Mouse (Mus musculus): ENCODE data around the gene Ints3. TPM values are rescaled to one million over a fixed set of nuclear protein-coding genes. Genes with fewer than 3 reads are reported as not detected.

The Ints3 gene
- polyA plus RNA-seq, 1 experiment, result 20.4 TPM

DNA sequence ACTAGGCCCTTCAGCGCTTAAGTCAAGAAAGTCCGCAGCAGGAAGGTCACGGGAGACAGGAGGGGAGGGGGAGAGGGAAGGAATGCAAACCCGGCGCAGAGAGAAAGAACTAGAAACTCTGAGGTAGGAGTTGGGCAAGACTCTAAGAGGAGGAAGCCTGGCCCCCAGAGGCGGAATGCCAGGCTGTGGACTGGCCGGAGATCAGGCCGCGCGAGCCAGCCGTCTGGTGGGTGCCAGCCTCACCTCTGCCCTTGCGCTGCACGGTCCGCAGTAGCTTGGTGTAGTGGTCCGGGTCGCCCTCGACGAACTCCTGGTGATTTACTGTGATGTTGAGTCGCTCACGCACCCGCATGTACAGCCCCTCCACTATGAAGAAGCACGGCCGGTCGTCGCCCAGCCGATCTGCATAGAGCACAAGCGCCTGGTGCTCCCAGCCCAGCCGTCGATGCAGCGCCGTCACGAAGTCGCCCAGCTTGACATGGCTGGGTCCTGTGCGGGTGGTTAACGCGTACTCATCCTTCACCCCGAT, 31.2 kb upstream of the Ints3 start:
- Histone ChIP-seq H3K27ac (ENCODE audit: insufficient read depth, low read depth, low read length) (no peak overlapping the region), H3K4me1 (ENCODE audit: control insufficient read depth, insufficient read depth, low read length) (peaks cover 10% of the 10 kb centered on the region), H3K4me3 (ENCODE audit: insufficient read depth, low read length) (peak overlapping the region; percentile 57)
- no peak for TF ChIP-seq CTCF (IDR thresholded peaks at IDR 0.05; ENCODE audit: low read depth, low read length)

DNA sequence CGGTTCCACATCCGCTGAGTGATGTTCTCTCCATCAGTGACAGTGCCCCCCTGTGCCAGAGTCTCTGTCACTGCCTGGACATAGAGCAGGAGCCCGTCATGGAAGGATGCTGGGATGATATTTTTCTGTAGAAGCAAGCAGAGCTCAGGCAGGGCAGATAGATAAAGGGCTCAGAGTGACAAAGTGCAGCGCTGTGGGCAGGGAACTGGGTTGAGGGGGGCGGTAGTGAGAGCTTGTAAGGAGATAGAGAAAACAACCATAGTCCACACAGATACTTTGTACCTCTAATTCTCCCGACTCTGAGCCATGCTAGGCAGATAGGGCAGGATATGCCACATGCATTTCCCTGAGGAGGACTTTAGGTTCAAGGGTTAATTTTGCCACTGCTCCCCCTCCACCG, 29.2 kb upstream of the Ints3 start:
- peaks cover 19% of the 10 kb centered on the region for H3K4me1 ChIP-seq (ENCODE audit: control insufficient read depth, insufficient read depth, low read length)
- no peak for TF ChIP-seq CTCF (IDR thresholded peaks at IDR 0.05; ENCODE audit: low read depth, low read length)
- TF ChIP-seq POLR2A (IDR thresholded peaks at IDR 0.05; ENCODE audit: borderline replicate concordance, low read depth, low read length), result no peak
- H3K27ac ChIP-seq (ENCODE audit: insufficient read depth, low read depth, low read length), result no peak overlapping the region
- no peak overlapping the region for H3K4me3 ChIP-seq (ENCODE audit: insufficient read depth, low read length)

DNA sequence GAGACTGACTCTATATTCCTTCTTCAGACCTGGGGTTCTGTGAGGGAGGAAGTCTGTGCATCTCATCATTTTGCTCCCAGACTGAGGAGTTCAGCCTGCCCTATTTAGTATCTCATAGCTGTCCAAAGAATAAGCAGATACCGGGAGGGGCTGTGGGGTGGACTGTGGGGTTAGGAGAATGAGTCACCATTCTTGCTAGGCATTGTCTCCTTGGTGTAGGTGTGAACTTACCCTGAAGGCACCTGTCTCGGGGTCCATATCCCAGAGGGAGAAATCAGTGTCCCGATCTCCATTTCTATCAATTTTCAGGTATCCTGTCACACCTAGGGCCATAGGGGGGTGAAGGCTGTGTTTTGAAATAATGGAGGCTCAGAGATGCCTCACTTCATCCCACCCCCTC, 28.5 kb upstream of the Ints3 start:
- TF ChIP-seq CTCF (IDR thresholded peaks at IDR 0.05; ENCODE audit: low read depth, low read length) (no peak), POLR2A (IDR thresholded peaks at IDR 0.05; ENCODE audit: borderline replicate concordance, low read depth, low read length) (no peak)
- H3K4me1 ChIP-seq (ENCODE audit: control insufficient read depth, insufficient read depth, low read length), result peaks cover 19% of the 10 kb centered on the region
- no peak overlapping the region for H3K4me3 ChIP-seq (ENCODE audit: insufficient read depth, low read length)
- H3K27ac ChIP-seq (ENCODE audit: insufficient read depth, low read depth, low read length), result no peak overlapping the region

DNA sequence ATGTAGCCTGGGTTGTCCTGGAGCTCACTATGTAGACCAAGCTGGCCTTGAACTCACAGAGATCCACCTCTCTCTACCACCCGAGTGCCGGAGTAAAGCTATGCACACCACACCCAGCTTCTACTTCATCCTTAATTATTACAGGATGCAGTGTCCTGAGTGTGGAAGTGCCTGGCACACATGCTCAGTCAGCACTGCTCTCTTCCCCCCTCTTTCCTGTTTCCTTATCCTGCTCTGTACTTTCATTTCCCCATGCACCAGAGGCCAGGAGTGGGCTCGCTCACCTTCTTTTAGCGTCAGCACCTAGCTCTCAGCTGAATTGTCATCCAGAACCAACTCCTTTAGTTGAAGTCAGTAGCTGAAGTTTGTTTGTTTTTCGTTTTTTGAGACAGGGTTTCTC, 26.9 kb upstream of the Ints3 start:
- TF ChIP-seq POLR2A (IDR thresholded peaks at IDR 0.05; ENCODE audit: borderline replicate concordance, low read depth, low read length), result no peak
- no peak for TF ChIP-seq CTCF (IDR thresholded peaks at IDR 0.05; ENCODE audit: low read depth, low read length)
- no peak overlapping the region for H3K4me3 ChIP-seq (ENCODE audit: insufficient read depth, low read length)
- no peak overlapping the region for H3K27ac ChIP-seq (ENCODE audit: insufficient read depth, low read depth, low read length)
- peaks cover 19% of the 10 kb centered on the region for H3K4me1 ChIP-seq (ENCODE audit: control insufficient read depth, insufficient read depth, low read length)

- no peak overlapping the region for H3K27ac ChIP-seq (ENCODE audit: insufficient read depth, low read depth, low read length)
- no peak for TF ChIP-seq POLR2A (IDR thresholded peaks at IDR 0.05; ENCODE audit: borderline replicate concordance, low read depth, low read length)
- TF ChIP-seq CTCF (IDR thresholded peaks at IDR 0.05; ENCODE audit: low read depth, low read length), result no peak
- H3K4me3 ChIP-seq (ENCODE audit: insufficient read depth, low read length), result no peak overlapping the region
- peaks cover 19% of the 10 kb centered on the region for H3K4me1 ChIP-seq (ENCODE audit: control insufficient read depth, insufficient read depth, low read length)
Measured at GRCm38 (mm10) chr3:90459727-90460126, 26.3 kb upstream of the Ints3 start.

- no peak overlapping the region for H3K27ac ChIP-seq (ENCODE audit: insufficient read depth, low read depth, low read length)
- H3K4me1 ChIP-seq (ENCODE audit: control insufficient read depth, insufficient read depth, low read length), result peaks cover 16% of the 10 kb centered on the region
- TF ChIP-seq POLR2A (IDR thresholded peaks at IDR 0.05; ENCODE audit: borderline replicate concordance, low read depth, low read length) (no peak), CTCF (IDR thresholded peaks at IDR 0.05; ENCODE audit: low read depth, low read length) (no peak)
- H3K4me3 ChIP-seq (ENCODE audit: insufficient read depth, low read length), result no peak overlapping the region
Measured at GRCm38 (mm10) chr3:90454931-90455330, 21.5 kb upstream of the Ints3 start.

GRCm38 (mm10) chr3:90451396-90452095, 18.1 kb upstream of the Ints3 start:
- no peak overlapping the region for H3K27ac ChIP-seq (ENCODE audit: insufficient read depth, low read depth, low read length)
- peaks cover 5% of the 10 kb centered on the region; the same call in 1 of the 2 replicates for H3K4me1 ChIP-seq (ENCODE audit: control insufficient read depth, insufficient read depth, low read length)
- TF ChIP-seq CTCF (IDR thresholded peaks at IDR 0.05; ENCODE audit: low read depth, low read length), result no peak
- TF ChIP-seq POLR2A (IDR thresholded peaks at IDR 0.05; ENCODE audit: borderline replicate concordance, low read depth, low read length), result no peak
- H3K4me3 ChIP-seq (ENCODE audit: insufficient read depth, low read length), result no peak overlapping the region

DNA sequence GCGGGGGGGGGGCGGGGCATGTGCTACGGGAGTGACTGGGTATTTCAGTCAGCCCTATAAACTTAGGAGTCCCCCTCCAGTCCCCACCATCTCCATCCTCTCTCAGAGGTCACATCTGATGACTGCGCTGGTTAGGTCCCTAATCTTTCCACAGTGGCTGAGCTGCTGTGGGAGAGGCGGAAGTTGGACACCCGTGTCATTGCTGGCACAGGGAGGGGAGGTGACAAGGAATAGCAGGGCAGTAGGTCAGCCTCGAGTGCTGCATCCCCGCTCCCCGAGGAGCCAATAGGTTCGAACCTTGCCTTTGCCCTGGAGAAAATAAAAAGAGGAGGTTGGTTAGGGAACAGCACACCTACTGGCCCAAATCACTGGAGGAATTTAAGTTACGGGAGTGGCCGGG, 17.5 kb upstream of the Ints3 start:
- Histone ChIP-seq H3K4me1 (ENCODE audit: control insufficient read depth, insufficient read depth, low read length) (peaks cover 5% of the 10 kb centered on the region), H3K27ac (ENCODE audit: insufficient read depth, low read depth, low read length) (no peak overlapping the region), H3K4me3 (ENCODE audit: insufficient read depth, low read length) (no peak overlapping the region)
- no peak for TF ChIP-seq POLR2A (IDR thresholded peaks at IDR 0.05; ENCODE audit: borderline replicate concordance, low read depth, low read length)
- no peak for TF ChIP-seq CTCF (IDR thresholded peaks at IDR 0.05; ENCODE audit: low read depth, low read length)

DNA sequence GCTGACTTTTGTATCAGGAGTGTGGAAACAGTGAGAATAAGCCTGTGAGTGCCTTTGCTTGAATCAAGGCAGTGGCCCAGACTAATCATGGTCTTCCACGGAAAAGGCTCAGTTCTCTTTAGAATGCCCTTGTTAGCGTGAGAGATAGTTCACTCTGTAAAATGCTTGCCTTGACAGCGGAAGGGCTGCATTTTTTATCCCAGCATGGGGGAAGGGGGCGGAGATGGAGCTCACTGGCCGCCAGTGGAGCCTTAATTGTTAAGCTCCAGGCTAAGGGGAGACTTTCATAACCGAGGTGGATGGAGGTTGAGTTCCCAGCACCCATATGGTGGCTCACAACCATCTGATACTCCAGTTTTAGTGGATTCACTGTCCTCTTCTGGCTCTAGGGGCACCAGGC, 15.2 kb upstream of the Ints3 start:
- H3K4me1 ChIP-seq (ENCODE audit: control insufficient read depth, insufficient read depth, low read length), result peaks cover 5% of the 10 kb centered on the region
- no peak for TF ChIP-seq POLR2A (IDR thresholded peaks at IDR 0.05; ENCODE audit: borderline replicate concordance, low read depth, low read length)
- no peak overlapping the region for H3K4me3 ChIP-seq (ENCODE audit: insufficient read depth, low read length)
- no peak overlapping the region for H3K27ac ChIP-seq (ENCODE audit: insufficient read depth, low read depth, low read length)

DNA sequence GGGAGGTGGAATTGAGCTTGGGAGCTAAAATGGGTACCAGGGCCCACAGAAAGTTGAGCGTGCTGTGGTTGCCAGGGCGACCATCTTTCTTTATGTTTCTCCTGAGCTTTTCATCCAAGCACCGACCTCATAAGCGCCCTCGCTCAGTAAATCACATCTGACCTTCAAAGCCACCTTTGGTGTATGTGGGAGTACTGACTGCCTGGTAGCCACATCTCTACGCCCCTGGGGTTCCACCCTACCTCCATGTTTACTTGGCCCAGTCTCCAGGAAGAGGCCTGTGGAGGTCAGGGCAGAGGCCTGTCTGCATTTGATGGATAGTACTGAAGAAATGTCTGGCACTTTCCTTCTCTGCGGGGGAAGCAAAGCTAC, 13.7 kb upstream of the Ints3 start:
- peaks cover 5% of the 10 kb centered on the region for H3K4me1 ChIP-seq (ENCODE audit: control insufficient read depth, insufficient read depth, low read length)
- H3K27ac ChIP-seq (ENCODE audit: insufficient read depth, low read depth, low read length), result peak overlapping the region; percentile 35; the same call in 1 of the 2 replicates
- TF ChIP-seq POLR2A (IDR thresholded peaks at IDR 0.05; ENCODE audit: borderline replicate concordance, low read depth, low read length) (no peak), CTCF (IDR thresholded peaks at IDR 0.05; ENCODE audit: low read depth, low read length) (no peak)
- no peak overlapping the region for H3K4me3 ChIP-seq (ENCODE audit: insufficient read depth, low read length)
